Mouse (Mus musculus) kidney, embryonic 14.5 days (tissue): ENCODE results near the gene Polr1c. TPM values are rescaled to one million over a fixed set of nuclear protein-coding genes. Genes with fewer than 3 reads are reported as not detected.
A peak's percentile ranks its signal among the peaks of the same experiment; 100 is the strongest.

ENCODE experiments used
- ATAC-seq: fragments of 200-750 bp; cut with Nextera tagmentation; 2 replicates; pipeline ENCODE4 v1.8.0; 2017; ENCODE audit warnings: moderate number of reproducible peaks, mild to moderate bottlenecking, moderate TSS enrichment, moderate library complexity; ENCODE audit not compliant: low FRiP score, low TSS enrichment
- H3K27ac ChIP-seq: fragments of 300-500 bp; sonication (generic); 2 replicates; pipeline ENCODE4 v1.5.1; 2014; ENCODE audit warnings: low read depth, mild to moderate bottlenecking, low read length, moderate library complexity, mixed read lengths
- H3K27me3 ChIP-seq: fragments of 300-500 bp; sonication (generic); 2 replicates; pipeline ENCODE4 v1.6.1; 2014; ENCODE audit warnings: mild to moderate bottlenecking, low read length; ENCODE audit not compliant: control insufficient read depth, insufficient read depth
- H3K36me3 ChIP-seq: fragments of 300-500 bp; sonication (generic); 2 replicates; pipeline ENCODE4 v1.6.1; 2014; ENCODE audit warnings: low read length, mixed read lengths; ENCODE audit not compliant: control insufficient read depth, insufficient read depth
- H3K4me1 ChIP-seq: fragments of 300-500 bp; sonication (generic); 2 replicates; pipeline ENCODE4 v1.6.1; 2014; ENCODE audit warnings: low read length, mixed read lengths; ENCODE audit not compliant: control insufficient read depth, insufficient read depth
- H3K4me2 ChIP-seq: fragments of 300-500 bp; sonication (generic); replicated peaks from 2 replicates; pipeline ENCODE4 v1.6.1; 2014; ENCODE audit warnings: low read depth, mild to moderate bottlenecking, low read length
- H3K4me3 ChIP-seq: fragments of 300-500 bp; sonication (generic); 2 replicates; pipeline ENCODE4 v1.5.1; 2014; ENCODE audit warnings: mild to moderate bottlenecking, low read length
- H3K9ac ChIP-seq: fragments of 300-500 bp; sonication (generic); 2 replicates; pipeline ENCODE4 v1.6.1; 2014; ENCODE audit warnings: low read depth, mild to moderate bottlenecking, low read length, moderate library complexity
- H3K9me3 ChIP-seq: fragments of 300-500 bp; sonication (generic); 2 replicates; pipeline ENCODE4 v1.6.1; 2016; ENCODE audit warnings: low read length; ENCODE audit not compliant: control insufficient read depth
- WGBS: fragments of 180-500 bp; shearing (Covaris S2); extraction: QIAGEN DNeasy Blood & Tissue Kit; methylation state at CpG from one replicate; pipeline ENCODE4 v1.1.7; 2014; 5-methylcytosine and 5-hydroxymethylcytosine counted together
- polyA plus RNA-seq: library from polyadenylated mRNA; unstranded; fragments of >200 nt; fragmentation: Nextera tagmentation; extraction: Ambion mirVana; gene quantifications from 2 replicates; pipeline ENCODE4 v1.2.1, GENCODE M21; 2014

Gene Polr1c
- polyA plus RNA-seq, 1 experiment from 2014 or later = 114 TPM

DNA sequence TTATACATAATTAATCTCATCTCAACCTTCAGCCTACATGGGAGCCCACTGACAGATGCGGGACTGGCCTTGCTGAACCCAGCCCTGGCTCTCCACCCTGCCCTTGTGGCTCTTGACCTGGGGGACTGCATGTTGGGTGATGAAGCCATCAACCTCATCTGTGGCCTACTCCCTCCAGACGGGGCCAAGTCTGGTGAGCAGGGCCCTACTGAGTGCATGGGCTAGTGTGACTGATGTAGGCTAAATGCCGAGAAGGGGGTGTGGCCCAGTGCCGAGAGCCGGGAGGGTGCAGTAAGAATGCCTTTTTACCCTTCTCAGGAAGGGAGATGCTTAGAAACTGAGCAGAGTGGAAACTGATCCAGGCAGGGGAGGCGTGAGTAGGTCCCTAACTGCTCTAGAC, 7.3 kb upstream of the Polr1c start:
- Histone ChIP-seq H3K4me3 (no peak overlapping the region), H3K9ac (no peak overlapping the region), H3K27me3 (peaks cover 13% of the 10 kb centered on the region), H3K4me1 (peaks cover 9% of the 10 kb centered on the region; the same call in 1 of the 2 replicates), H3K36me3 (peaks cover 53% of the 10 kb centered on the region), H3K9me3 (no peaks in the 10 kb centered on the region), H3K27ac (no peak overlapping the region), H3K4me2 (no peak overlapping the region)
- WGBS = 29% methylated on average over 6 of the region's 6 CpGs
- ATAC-seq = no peak

- H3K36me3 ChIP-seq = peaks cover 53% of the 10 kb centered on the region
- H3K4me2 ChIP-seq = peak overlapping the region; percentile 99
- H3K27me3 ChIP-seq = peaks cover 13% of the 10 kb centered on the region
- H3K9ac ChIP-seq = peak overlapping the region; percentile 63
- whole genome bisulfite sequencing = under 1% methylated on average over 47 of the region's 54 CpGs
- H3K9me3 ChIP-seq = no peaks in the 10 kb centered on the region
- no peak overlapping the region for H3K27ac ChIP-seq
- peaks cover 11% of the 10 kb centered on the region; the same call in 1 of the 2 replicates for H3K4me1 ChIP-seq
- peak overlapping the region; percentile 68 for H3K4me3 ChIP-seq
- ATAC-seq = peak; percentile 21; the same call in 1 of the 2 replicates
Measured at GRCm38 (mm10) chr17:46254106-46254505, 6.3 kb upstream of the Polr1c start.

GRCm38 (mm10) chr17:46253452-46254084, 5.7 kb upstream of the Polr1c start, which contains the start of gene Lrrc73:
TSS of gene Lrrc73 (plus strand) at chr17:46253531.
- 2% methylated on average over 46 of the region's 48 CpGs for WGBS
- H3K27ac ChIP-seq = no peak within 1 kb of the TSS
- H3K9ac ChIP-seq = peak within 1 kb of the TSS; percentile 63
- H3K4me1 ChIP-seq = peaks cover 17% of the 10 kb centered on the region
- H3K36me3 ChIP-seq = peaks cover 49% of the 10 kb centered on the region
- no peaks in the 10 kb centered on the region for H3K9me3 ChIP-seq
- ATAC-seq = peak; percentile 77
- H3K4me3 ChIP-seq = peak within 1 kb of the TSS; percentile 68
- H3K4me2 ChIP-seq = peak within 1 kb of the TSS; percentile 99
- peaks cover 13% of the 10 kb centered on the region for H3K27me3 ChIP-seq

DNA sequence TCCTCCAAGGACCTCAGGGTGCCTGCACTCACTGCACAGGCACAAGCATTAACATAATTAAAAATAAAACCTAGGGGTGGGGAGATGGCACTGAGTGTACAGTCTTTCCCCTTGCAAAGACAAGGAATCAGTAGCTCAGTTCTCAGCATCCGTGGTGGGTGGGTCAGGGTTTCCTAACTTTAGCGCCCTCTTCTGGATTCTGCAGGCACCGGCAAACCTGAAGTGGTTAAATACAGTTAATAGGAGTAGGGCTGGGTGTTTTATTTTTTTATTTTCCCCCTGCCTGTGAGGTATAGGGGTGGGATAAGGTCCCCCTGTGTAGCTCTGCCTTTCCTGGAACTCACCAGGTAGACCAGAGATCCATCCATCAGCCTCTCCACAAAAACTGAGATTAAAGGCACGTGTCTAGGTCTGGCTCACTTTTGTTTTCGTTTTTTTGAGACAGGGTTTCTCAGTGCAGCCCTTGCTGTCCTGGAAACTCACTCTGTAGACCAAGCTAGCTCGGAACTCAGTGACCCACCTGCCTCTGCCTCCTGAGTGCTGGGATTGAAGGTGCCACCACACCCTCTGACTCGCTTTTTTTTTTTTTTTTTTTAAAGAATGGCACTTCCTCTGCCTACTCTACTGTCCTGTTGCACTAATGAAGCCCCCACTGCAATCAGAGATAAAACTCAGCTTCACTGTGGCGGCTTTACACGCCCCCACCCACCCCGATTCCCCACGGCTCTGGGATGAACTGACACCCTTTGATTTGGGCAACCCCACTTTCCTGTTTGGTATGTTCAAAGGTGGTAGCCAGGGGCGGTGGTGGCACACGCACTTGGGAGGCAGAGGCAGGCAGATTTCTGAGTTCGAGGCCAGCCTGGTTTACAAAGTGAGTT, 5.0 kb upstream of the Polr1c start:
- Histone ChIP-seq H3K4me2 (peak overlapping the region; percentile 99), H3K9ac (peak overlapping the region; percentile 63; the same call in 1 of the 2 replicates), H3K4me1 (peaks cover 18% of the 10 kb centered on the region), H3K27ac (no peak overlapping the region), H3K27me3 (peaks cover 13% of the 10 kb centered on the region), H3K9me3 (no peaks in the 10 kb centered on the region), H3K36me3 (peaks cover 41% of the 10 kb centered on the region), H3K4me3 (peak overlapping the region; percentile 68; the same call in 1 of the 2 replicates)
- no peak for ATAC-seq
- WGBS = 63% methylated on average over 14 of the region's 14 CpGs

GRCm38 (mm10) chr17:46251174-46251573, 3.3 kb upstream of the Polr1c start:
- WGBS = 82% methylated on average over 7 of the region's 7 CpGs
- Histone ChIP-seq H3K36me3 (peaks cover 35% of the 10 kb centered on the region), H3K4me1 (peaks cover 25% of the 10 kb centered on the region), H3K4me3 (no peak overlapping the region), H3K27me3 (peaks cover 13% of the 10 kb centered on the region), H3K9ac (no peak overlapping the region), H3K4me2 (no peak overlapping the region), H3K9me3 (no peaks in the 10 kb centered on the region), H3K27ac (no peak overlapping the region)
- no peak for ATAC-seq

DNA sequence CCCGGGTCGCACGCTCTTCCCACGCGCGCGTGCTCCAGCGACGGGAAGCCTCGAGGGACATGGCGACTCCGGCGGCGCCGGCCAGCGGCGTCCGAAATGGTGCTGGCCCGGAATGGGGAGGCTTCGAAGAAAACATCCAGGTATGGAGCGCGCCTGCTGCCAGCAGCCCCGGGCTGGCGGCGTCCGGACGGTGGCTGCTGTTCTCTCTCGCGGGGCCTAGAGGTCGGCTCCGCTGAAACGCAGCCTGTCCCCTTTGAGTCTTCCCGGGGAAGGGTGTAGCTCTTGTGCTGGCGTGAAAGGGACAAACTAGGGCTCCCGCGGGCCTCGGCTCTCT, 302 bp upstream of the Polr1c start:
- Histone ChIP-seq H3K9ac (peak overlapping the region; percentile 95), H3K27me3 (no peaks in the 10 kb centered on the region), H3K27ac (peak overlapping the region; percentile 67; the same call in 1 of the 2 replicates), H3K4me3 (peak overlapping the region; percentile 99), H3K4me1 (peaks cover 17% of the 10 kb centered on the region), H3K9me3 (no peaks in the 10 kb centered on the region), H3K36me3 (peaks cover 64% of the 10 kb centered on the region), H3K4me2 (peak overlapping the region; percentile 87)
- ATAC-seq = no peak; the same call in 1 of the 2 replicates
- WGBS = under 1% methylated on average over 37 of the region's 37 CpGs

GRCm38 (mm10) chr17:46244579-46244978, 3.3 kb downstream of the Polr1c start:
- H3K27me3 ChIP-seq = no peaks in the 10 kb centered on the region
- no peak overlapping the region for H3K9ac ChIP-seq
- H3K36me3 ChIP-seq = peaks cover 73% of the 10 kb centered on the region
- ATAC-seq = no peak
- no peak overlapping the region for H3K4me3 ChIP-seq
- H3K9me3 ChIP-seq = no peaks in the 10 kb centered on the region
- peaks cover 17% of the 10 kb centered on the region for H3K4me1 ChIP-seq
- WGBS = 68% methylated on average over 10 of the region's 10 CpGs
- no peak overlapping the region for H3K4me2 ChIP-seq
- no peak overlapping the region for H3K27ac ChIP-seq

GRCm38 (mm10) chr17:46243624-46244023, 4.2 kb downstream of the Polr1c start:
- peaks cover 9% of the 10 kb centered on the region for H3K4me1 ChIP-seq
- H3K9me3 ChIP-seq = no peaks in the 10 kb centered on the region
- peaks cover 77% of the 10 kb centered on the region for H3K36me3 ChIP-seq
- ATAC-seq = no peak
- H3K27me3 ChIP-seq = no peaks in the 10 kb centered on the region
- H3K27ac ChIP-seq = no peak overlapping the region
- 88% methylated on average over 2 of the region's 2 CpGs for WGBS
- no peak overlapping the region for H3K4me3 ChIP-seq
- no peak overlapping the region for H3K4me2 ChIP-seq
- no peak overlapping the region for H3K9ac ChIP-seq

GRCm38 (mm10) chr17:46242993-46243392, 4.9 kb downstream of the Polr1c start:
- Histone ChIP-seq H3K36me3 (peaks cover 82% of the 10 kb centered on the region), H3K9ac (no peak overlapping the region), H3K9me3 (no peaks in the 10 kb centered on the region), H3K4me3 (no peak overlapping the region), H3K4me1 (peaks cover 7% of the 10 kb centered on the region; the same call in 1 of the 2 replicates), H3K27ac (no peak overlapping the region), H3K27me3 (no peaks in the 10 kb centered on the region), H3K4me2 (no peak overlapping the region)
- 78% methylated on average over 4 of the region's 4 CpGs for WGBS
- no peak for ATAC-seq
